Mouse (Mus musculus): ENCODE measurements around the gene Fam193a. TPM values are rescaled to one million over a fixed set of nuclear protein-coding genes. Genes with fewer than 3 reads are reported as not detected.

Fam193a gene
- total RNA-seq, 2 experiments from 2014 or later = 40.5 to 41.7 TPM

DNA sequence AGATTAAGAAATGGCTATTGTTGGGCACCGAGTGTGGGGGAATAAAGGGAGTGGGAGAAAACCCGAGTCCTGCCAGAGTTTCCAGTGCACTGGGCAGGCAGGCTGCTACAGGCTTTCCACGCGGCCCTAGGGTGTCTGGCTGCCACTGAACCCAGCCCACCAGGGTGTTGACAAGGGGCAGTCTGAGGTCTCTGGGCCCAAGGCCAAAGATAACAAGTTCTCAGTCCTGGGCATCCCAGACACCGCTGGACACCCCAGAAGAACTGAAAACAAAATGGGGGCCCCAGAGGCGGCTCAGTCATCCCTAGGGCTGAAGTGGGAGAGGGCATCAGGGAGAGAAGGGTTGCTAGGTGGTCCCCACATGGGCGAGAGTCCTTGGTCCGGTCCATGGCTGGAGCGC lies 76.5 kb downstream of the Fam193a start:
- no peak for DNase-seq (ENCODE audit: low spot score in 2 of 2)

DNA sequence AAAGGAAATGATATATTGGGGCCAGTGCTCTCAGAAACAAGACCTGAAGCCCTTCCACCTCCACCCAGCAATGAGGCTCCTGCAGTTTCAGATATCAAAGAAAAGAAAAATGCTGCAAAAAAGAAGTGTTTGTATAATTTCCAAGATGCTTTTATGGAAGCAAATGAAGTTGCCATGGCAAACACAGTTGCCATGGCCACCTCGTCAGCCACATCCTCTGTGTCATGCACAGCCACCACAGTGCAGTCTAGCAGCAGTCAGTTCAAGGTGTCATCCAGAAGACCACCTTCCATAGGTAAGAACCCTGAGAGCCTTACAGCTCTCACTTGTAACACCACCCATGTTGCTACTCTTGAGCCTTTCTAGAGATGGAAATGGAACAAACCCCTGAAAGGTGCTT lies 89.3 kb downstream of the Fam193a start:
- peak; percentile 16 to 36 for DNase-seq (ENCODE audit: low spot score in 2 of 2)

DNA sequence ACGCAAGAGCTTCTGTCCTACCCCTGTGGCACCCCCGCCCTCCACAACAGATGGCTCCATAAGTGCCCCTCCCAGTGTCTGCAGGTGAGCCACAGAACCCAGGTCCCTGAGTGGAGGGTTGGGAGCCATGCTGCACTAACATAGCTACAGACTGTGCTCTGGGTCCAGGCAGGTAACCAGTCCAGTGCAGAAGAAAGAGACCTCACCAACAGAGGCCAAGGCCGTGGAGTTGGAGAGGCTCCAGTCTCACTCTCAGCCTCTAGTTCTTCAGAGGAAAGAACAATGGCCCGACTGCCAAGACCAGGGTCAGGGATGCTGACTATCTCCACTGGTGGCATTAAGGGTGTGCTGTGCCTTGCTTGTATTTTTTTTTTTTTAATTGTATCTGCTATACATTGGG lies 91.6 kb downstream of the Fam193a start:
- DNase-seq (ENCODE audit: low spot score in 2 of 2) = no peak

DNA sequence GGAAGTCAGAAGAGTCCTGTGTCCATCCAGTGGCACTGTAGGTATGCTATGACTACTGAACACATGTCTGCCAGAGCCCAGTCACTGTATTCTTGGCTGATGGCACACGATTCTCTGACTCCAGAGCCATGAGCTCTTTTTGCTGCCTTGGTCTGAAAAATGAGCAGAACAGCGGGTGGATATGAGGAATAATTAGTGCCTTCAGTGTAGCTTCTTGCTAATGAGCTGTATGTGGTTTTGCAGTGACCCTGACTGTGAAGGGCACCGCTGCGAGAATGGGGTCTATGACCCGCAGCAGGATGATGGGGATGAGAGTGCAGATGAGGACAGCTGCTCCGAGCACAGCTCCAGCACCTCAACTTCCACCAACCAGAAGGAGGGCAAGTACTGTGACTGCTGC lies 92.1 kb downstream of the Fam193a start:
- DNase-seq (ENCODE audit: low spot score in 2 of 2) = no peak

DNA sequence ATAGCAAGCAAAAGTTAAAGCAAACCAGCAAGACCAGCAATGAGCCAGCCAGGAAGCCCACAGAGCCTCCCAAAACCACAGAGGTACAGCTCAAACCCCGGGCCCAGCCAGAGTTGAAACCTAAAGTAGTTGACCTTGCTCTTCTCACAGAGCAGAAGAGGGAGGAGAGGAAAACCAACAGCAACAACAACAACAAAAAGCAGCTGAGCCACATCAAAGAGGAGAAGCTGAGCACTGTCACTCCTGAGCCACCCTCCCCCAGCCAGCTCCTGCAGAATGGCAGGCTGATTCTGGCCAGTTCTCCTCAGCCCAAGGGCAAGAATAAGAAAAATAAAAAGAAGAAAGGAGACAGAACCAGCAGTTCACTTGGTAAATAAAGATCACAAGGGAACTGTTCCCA lies 96.3 kb downstream of the Fam193a start:
- no peak for DNase-seq (ENCODE audit: low spot score in 2 of 2)

DNA sequence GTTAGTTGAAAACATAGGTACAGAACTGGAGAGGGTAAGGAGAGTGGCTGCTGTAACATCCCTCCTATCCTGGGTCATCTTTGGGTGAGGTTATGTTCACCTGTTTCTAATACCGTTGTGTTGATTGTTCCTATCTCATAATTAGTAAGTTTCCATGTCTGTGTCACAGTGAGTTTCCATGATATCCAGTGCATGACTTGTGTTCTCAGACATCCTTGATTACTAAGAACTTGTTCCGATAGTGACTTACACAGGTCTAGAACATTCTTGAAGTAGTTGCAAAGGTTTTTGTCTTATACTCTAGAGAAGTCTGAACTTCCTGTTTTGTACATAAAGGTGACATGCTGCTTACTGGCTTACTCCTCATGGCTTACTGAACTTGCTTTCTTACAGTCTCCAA lies 96.9 kb downstream of the Fam193a start:
- no peak for DNase-seq (ENCODE audit: low spot score in 2 of 2)

DNA sequence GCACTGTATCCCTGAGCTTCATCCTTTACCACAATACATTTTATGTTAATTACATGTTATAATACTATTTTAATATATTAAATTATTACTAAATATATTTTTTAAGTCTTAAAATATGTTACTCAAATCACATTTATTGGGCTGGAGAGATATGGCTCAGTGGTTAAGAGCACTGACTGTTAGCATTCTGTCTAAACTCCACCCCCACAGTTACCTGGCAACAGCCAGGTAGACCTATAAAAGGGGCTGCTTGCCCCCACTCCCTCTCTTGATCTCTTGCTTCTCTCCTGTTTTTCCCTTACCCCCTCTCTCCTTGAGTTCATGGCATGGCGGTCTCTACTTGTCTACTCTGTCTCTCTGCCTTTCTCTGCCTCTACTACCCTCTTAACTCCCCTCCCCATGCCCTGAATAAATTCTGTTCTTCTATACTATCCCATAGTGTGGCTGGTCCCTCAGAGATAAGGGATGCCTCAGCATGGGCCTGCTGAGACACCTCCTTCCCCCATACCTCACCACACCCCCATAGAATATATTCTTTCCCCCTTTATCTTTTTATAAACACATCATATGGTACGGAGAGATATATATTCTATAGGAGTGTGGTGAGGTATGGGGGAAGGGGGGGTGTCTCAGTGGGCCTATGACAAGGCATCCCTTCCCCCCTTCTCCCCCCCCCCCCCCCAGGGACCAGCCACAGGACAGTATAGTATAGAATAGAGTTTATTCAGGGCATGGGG lies 98.5 kb downstream of the Fam193a start:
- DNase-seq (ENCODE audit: low spot score in 2 of 2) = no peak

DNA sequence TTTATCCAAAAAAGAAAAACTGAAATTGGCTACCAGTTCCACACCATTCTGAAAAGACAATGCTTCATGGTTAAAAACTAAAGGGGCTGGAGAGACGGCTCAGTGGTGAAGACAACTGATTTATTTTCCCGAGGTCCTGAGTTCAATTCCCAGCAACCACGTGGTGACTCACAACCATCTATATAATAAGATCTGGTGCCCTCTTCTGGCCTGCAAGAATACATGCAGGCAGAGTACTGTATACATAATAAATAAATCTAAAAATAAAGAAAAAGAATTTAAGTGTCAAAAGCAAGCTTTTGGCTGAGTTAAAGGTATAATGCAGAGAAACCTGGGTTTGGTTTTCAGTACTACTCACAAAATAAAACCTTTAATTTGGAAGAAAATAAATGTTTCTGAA lies 111.2 kb downstream of the Fam193a start:
- no peak for DNase-seq (ENCODE audit: low spot score in 2 of 2)

DNA sequence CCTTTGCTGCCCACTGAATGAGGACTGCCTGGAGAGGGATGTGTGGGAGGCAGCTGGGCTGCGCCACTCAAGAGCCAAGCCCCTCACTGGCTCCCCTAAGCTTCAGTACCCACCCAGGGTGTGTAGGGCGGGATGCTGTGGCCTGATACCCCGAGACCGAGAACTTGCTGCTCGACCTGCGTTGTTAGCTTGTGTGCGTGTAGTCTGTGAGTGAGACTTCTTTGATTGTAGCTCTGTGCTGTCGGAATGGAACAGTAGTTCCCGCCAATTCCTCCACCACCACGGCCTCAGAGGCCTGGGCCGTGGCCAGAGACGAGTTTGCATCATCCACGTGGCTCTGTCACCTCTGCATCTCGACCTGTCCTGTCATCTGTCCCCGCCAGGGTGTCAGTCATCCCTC lies 116.0 kb downstream of the Fam193a start:
- no peak for DNase-seq (ENCODE audit: low spot score in 2 of 2)

DNA sequence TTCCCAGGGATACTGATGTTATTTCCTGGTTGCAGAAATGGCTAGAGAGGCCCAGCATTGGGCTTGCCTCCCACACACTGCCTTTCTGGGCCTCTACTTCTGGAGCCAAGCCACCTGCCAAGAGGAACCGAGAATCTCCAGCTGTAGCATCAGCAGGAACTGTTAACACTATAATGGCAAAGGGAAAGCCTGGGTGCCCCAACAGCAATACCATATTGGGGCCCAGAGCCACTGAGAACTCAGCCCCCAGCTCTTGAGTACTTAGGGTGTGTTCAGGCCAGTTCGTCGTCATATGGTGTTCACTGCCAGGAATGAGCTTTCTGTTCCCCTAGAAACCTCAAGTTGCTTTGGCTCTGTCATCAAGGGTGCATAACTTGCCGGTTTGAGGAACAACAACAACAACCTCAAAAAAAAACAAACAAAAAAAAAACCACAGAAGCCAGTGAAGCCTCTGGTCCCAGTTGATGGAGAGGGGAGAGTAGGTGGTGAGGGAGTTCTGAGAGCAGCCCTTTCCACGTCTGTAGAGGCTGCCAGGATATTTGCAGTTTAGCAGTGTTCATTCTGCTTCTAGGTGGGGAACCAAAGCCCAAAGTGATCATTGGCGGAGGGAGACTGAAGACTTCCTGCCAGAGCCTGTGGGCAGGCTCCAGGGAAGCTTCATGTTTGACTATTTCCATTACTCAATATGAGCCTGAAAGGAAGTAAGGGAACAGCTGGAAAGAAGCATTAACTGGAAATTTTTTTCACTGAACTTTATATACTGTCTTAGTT lies 117.8 kb downstream of the Fam193a start:
- DNase-seq (ENCODE audit: low spot score in 2 of 2) = peak in 1 of 2 experiments; percentile 26

DNA sequence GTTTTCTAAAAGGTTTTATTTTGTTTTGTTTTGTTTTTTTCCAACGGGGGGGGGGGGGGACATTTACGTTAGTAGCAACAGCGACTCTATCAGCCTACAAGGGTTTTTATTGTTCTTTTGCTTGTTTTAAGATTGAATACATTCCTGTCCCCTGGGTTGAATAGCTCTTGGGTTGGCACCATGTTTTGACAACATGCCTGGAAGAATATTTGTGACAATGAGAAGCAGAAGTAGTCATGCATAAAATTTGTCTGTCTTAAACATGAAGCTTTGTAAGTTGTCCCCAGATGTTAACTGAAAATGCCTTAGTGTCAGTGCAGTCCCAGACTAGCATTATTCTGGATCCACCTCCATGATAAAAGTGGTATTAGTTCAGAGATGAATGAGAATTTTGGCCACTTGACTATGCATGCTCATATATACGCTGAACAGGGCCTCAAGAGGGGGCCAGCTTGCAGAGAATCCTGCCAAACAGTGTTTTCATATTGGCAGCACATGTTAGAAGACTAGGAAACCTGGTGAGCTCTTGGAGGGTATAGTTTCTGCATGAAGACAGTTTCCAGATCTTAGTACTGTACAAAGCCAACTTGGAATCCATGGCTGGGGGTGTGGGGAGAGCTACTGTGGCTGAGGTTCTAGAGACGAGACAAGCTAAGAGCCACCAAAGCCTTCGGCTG lies 119.1 kb downstream of the Fam193a start:
- no peak for DNase-seq (ENCODE audit: low spot score in 2 of 2)

DNA sequence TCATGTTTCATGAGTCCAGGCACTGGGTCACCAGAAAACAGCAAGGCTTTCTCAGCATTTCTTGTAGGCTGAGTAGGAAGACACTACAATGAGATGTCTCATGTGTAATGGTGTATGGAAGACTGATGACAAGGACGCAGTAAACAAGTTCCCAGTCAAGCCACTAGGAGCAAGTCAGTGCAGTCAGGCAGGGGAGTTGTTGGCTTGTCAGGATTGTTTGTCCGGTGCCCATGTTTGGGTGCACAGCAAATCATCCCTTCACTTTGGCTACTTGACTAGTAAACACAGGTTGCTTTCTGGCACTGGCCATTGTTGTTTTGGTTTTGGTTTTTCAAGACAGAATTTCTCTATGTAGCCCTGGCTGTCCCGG lies 119.7 kb downstream of the Fam193a start:
- no peak for DNase-seq (ENCODE audit: low spot score in 2 of 2)

DNA sequence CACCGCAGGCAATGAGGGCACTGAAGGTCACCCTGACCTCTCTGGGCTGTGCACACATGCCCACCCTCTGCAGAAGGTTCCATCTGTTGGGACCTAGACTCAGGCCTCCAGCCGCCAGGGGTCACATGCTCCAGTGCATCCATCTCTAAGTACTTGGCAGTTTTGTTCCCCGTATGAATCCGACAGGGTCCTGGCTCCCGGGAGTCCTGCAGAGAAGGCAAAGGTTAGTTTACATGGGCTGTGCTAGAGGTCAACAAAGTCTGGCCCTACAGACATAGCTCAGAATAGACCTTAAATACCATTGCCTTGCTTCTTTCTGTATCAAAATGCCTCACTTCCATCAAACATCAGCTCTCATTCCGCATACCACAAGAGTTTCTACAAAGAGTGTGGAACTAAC lies 127.0 kb downstream of the Fam193a start:
- no peak for DNase-seq (ENCODE audit: low spot score in 2 of 2)

DNA sequence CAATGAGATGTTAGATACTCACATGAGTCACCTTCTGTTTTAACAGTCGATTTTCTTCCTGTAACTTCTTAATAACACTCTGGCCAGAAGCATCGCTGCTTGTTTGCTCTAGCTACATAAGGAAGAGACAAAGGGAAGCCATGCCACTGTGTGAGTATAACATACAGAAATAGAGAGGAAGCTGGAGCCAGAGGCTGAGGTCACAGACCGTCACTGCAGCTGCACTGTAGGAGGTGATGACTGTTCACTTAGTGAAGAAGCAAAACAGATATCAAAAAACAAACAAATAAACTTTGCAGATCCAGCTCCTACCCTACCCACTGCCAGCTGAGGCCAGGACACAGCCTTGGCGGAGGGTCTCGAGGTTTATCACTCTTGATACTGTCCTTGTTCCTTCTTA lies 131.2 kb downstream of the Fam193a start:
- DNase-seq (ENCODE audit: low spot score in 2 of 2) = no peak

DNA sequence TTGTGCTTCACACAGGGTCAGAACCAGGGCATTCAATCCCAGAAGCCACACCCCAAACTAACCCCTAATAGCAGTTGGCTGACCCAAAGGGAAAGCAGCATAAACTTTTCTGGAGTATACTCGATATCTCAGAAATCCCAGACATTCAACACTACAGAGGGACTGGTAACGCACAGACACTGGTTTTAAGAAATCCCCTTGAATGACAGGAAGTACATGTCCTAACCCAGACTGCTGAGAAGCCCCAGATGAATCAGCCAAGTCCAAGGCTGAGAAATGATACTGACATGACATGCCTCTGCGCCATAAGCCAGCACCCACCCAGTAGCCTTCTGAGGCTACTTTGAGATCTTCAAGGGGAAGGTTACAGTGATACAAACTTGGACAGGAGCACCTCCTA lies 131.9 kb downstream of the Fam193a start:
- no peak for DNase-seq (ENCODE audit: low spot score in 2 of 2)

DNA sequence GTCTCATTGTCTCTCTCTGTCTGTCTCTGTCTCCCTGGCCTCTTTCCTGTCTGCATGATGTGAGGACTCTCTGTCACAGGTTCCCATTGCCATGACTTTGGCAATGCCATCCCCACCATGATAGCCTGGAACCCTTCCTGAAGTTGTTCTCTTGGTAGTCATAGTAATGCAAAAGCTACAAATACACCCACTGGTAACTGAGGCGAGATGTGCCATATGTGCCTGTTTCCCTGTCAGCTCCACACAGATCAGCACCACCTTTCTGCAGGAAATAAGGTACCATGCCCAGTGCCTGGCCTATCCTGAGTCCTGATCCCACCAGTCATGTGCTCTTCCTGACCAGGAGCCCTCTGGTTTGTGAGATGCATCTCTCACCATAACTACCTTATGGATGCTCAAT lies 132.7 kb downstream of the Fam193a start:
- DNase-seq (ENCODE audit: low spot score in 2 of 2) = peak in 1 of 2 experiments; percentile 36

DNA sequence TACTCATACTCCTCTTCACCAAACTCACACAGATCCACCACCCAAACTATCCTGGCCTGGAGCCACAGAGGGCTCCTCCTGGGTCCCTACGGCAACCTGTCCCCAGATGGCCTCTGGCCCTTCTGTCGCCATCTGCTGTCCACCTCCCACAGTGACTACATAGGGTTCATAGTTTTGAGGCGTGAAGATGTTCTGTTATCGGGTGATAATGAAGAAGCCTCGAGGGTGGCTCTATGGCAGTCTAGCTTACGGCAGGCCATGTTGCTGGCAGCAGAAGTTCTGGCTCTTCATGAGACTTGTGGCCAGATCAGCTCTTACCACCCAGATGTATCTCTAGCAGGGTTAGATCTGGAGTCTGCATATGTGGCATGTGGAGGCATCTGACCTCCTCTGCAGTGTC lies 133.1 kb downstream of the Fam193a start:
- no peak for DNase-seq (ENCODE audit: low spot score in 2 of 2)

DNA sequence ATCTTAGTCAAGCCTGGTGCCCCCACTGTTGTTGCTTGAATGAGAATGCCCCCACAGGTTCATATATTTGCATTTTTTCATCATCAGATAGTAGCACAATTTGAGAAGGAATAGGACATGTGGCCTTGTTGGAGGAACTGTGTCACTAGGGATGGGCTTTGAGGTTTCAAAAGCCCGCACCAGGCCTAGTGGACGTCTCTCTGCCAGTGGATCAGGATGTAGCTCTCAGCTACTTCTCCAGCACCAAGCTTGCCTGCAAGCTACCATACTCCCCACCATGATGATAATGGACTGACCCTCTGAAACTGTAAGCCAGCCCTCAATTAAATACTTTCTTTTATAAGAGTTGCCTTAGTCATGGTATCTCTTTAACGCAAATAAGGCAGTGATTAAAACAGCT lies 142.8 kb downstream of the Fam193a start:
- DNase-seq (ENCODE audit: low spot score in 2 of 2) = no peak

DNA sequence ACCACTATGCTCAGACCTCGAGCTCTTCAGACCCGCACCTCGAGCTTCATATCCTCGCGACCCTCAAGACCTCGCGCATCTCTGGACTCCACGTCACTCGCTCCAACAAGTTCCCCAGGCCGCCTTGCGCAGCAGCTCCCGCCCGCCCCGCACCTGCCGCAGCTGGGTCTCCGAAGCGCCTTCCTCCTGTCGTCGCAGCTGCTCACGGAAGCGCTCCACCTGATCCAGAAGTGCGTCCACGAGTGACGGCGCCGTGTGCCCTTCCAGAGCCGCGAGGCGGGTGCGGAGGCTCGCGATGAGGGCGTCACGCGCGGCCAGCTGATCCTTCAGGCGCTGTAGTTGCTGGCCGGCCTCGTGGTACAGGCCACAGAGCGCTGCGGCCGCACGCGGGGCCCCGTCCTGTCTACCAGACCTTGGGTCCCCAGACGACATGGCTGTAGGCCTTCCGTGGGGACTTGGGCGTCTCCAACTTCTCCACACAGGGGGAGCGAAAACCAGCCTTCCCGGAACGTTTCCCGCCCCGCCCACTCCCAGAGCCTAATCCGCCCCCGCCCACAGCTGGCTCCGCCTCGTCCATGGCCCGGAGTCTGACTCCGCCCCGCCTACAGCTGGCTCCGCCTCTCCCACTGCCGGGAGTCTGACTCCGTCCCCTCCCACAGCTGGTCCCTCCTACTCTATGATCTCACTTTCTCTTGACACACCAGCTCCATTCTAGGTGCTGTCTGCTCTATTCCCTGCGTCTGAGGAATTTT lies 143.9 kb downstream of the Fam193a start, which contains the start of gene Tnip2:
Gene Tnip2 (minus strand): TSS at position 526 of the 752 bp plus-strand sequence.
- peak; percentile 87 to 93 for DNase-seq (ENCODE audit: low spot score in 2 of 2)

DNA sequence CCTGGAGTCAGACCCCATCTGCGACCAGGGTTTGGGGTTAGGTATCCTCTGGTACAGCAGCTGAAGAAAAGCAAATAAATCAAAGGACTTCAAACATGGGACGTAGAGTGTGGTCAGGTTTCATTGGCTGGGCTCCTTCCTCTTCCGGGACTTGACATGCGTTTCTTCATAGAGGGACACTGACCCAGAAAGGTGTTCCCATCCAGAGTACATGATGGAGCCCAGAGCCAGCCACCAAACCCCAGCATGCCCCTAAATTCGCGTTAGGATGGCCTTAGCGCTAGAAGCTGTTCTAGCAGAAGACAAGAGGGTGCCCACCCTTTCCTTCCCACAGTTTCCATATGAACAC lies 144.5 kb downstream of the Fam193a start:
- no peak for DNase-seq (ENCODE audit: low spot score in 2 of 2)

DNA sequence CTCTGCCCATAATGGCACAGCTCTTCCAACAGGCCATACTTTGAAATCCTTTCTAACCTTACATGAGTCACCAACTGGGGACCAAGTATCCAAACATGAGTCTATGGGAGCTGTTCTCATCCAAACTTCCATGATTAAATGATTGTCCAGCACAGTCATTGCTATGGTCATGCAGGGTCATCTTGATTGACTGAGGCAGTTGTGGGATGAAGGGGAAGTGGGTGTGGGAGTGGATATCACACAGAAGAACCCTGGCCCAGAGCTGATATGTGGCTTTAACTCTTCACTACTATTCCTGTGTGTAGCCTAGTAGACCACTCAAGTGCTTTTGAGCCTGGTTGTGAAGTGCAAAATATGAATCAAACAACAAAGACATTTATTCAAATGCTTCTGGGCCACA lies 145.4 kb downstream of the Fam193a start:
- DNase-seq (ENCODE audit: low spot score in 2 of 2) = no peak

DNA sequence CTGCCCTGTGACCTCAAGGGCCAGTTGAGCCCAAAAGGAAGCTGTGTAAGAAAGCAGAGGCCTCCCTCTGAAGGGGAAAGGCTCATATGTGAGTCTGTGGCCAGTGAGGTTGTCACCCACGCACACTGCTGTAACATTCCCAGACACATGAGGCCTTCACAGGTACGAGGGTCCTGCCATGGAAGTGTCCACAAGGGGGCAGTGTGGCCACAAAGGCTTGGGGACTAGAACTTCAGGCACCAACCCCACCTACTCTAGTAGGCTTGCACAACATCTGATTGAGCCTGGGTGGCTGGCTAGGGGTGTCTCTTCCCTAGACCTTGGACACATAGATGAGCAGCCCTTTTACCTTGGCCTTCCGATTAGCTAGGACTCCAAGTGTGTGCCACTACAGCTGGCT lies 148.2 kb downstream of the Fam193a start:
- DNase-seq (ENCODE audit: low spot score in 2 of 2) = peak in 1 of 2 experiments; percentile 66
